ENCODE assay signal across 10 mouse cellular contexts in genomic region chr13:13436161-13436560, GRCm38 (mm10). TPM values are rescaled to one million over a fixed set of nuclear protein-coding genes. Genes with fewer than 3 reads are reported as not detected.
DNase-seq lines count a peak whose midpoint lies in the region; TF ChIP-seq lines count a peak whose summit lies in the region.
"Not testable (repeated sequence)": the region's sequence is repeated elsewhere in the genome, so short reads cannot be mapped to it uniquely, and the experiment has no call there.
"Had no signal": no experiment of that assay in that cellular context is flagged by ENCODE, and none has a peak within 500 bp of the region (broad histone marks: within the 10 kb centered on the region; RNA-seq: fewer than 3 reads in every experiment).

No protein-coding gene starts in this region.

- not testable (repeated sequence) for TF ChIP-seq POLR2A in heart, adult 2 months (IDR thresholded peaks at IDR 0.05; ENCODE audit: insufficient read depth, low read depth, low read length); kidney, adult 2 months (IDR thresholded peaks at IDR 0.05; ENCODE audit: low read depth, low read length)

- H3K4me1 ChIP-seq in heart, adult 2 months (ENCODE audit: control insufficient read depth, insufficient read depth, low read length); kidney, adult 2 months (ENCODE audit: control insufficient read depth, insufficient read depth, low read length): not testable (repeated sequence)

- H3K4me3 ChIP-seq in heart, adult 2 months; kidney, adult 2 months (ENCODE audit: insufficient read depth, low read depth, low read length): not testable (repeated sequence)

- H3K79me2 ChIP-seq in heart, adult 2 months (replicated peaks; ENCODE audit: control insufficient read depth, insufficient read depth, low read length), result not testable (repeated sequence)

- not testable (repeated sequence) for TF ChIP-seq CTCF in heart, adult 2 months (IDR thresholded peaks at IDR 0.05); kidney, adult 2 months (conservative IDR thresholded peaks at IDR 0.05; ENCODE audit: insufficient read depth, insufficient read length, low read depth, low read length)

- H3K27ac ChIP-seq in heart, adult 2 months; kidney, adult 2 months (ENCODE audit: insufficient read depth, low read depth, low read length): not testable (repeated sequence)

- DNase-seq in adrenal gland, postnatal 10 days, result peak; percentile 32
- DNase-seq in adrenal gland, postnatal 36 days, result peak; percentile 32 to 64
- DNase-seq in heart, adult 2 months, result peak; percentile 52 to 57
- DNase-seq in heart, postnatal 4 days, result peak; percentile 24
- DNase-seq in kidney, adult 2 months, result peak; percentile 69
- peak; percentile 71 for DNase-seq in kidney, postnatal 10 days
- DNase-seq in kidney, postnatal 36 days, result peak; percentile 45 to 73
- DNase-seq in lung, postnatal 36 days, result peak; percentile 20

- not testable (repeated sequence) for H3K9ac ChIP-seq in heart, adult 2 months (ENCODE audit: low read depth, low read length)

- TF ChIP-seq EP300 in heart, adult 2 months (IDR thresholded peaks at IDR 0.05; ENCODE audit: insufficient read depth, low read depth, low read length), result not testable (repeated sequence)

- not testable (repeated sequence) for H3K36me3 ChIP-seq in heart, adult 2 months (ENCODE audit: control insufficient read depth, insufficient read depth, low read length); kidney, adult 2 months (ENCODE audit: control insufficient read depth, insufficient read depth, low read length)

- intact Hi-C loops in heart, adult 2 months (cut with DNase I), result not testable (repeated sequence)

- 58% methylated on average over 5 of the region's 7 CpGs for WGBS in heart, adult 2 months
- whole genome bisulfite sequencing in kidney, adult 2 months, result 48% methylated on average over 5 of the region's 7 CpGs

- not testable (repeated sequence) for H3K27me3 ChIP-seq in heart, adult 2 months (ENCODE audit: control insufficient read depth, insufficient read depth, low read length); kidney, adult 2 months (replicated peaks; ENCODE audit: control insufficient read depth, insufficient read depth, low read length)

RNA-seq across cellular contexts. Expression of gene Nid1, which starts 1.2 kb away (rescaled TPM):
- total RNA-seq in adrenal gland, postnatal 10 days (2021), result 100 to 1,000 TPM; 148 to 150 TPM
- total RNA-seq in adrenal gland, postnatal 36 days (2021), result 100 to 1,000 TPM in 1 of 2 experiments, 10 to 100 TPM in 1; 73.4 to 113 TPM
- 10 to 100 TPM; 55.5 to 59.9 TPM for total RNA-seq in heart, adult 2 months (2021)
- 62.5 and 99.5 TPM in 2 replicates for polyA plus RNA-seq in heart, adult 2 months (2012; rRNA removed)
- total RNA-seq in heart, postnatal 4 days (2021), result 100 to 1,000 TPM; 162 to 168 TPM
- polyA plus RNA-seq in kidney, adult 2 months (2012; rRNA removed), result 64.6 and 67.6 TPM in 2 replicates
- total RNA-seq: common myeloid progenitor, adult 5-6 weeks; MEL had no signal

RNA-seq across cellular contexts. Expression of gene Gpr137b, which starts 42.3 kb away (rescaled TPM):
- total RNA-seq in adrenal gland, postnatal 10 days (2021), result 10 to 100 TPM; 20.5 to 25.1 TPM
- total RNA-seq in adrenal gland, postnatal 36 days (2021), result 10 to 100 TPM; 35.1 to 48.7 TPM
- total RNA-seq in heart, adult 2 months (2021), result 1 to 10 TPM; 6.1 to 8.6 TPM
- 25.2 and 32.9 TPM in 2 replicates for polyA plus RNA-seq in heart, adult 2 months (2012; rRNA removed)
- 1 to 10 TPM; 9.0 to 9.4 TPM for total RNA-seq in heart, postnatal 4 days (2021)
- 283 and 302 TPM in 2 replicates for polyA plus RNA-seq in kidney, adult 2 months (2012; rRNA removed)

Comparison
In these comparisons a context has a peak if more than half of its experiments do, and no peak if none do; other contexts are left out.
1. DNase-seq: peak in every context shown above with its lines; median percentile 71 in kidney, postnatal 10 days; 69 in kidney, adult 2 months; 59 in kidney, postnatal 36 days; 54 in heart, adult 2 months; 48 in adrenal gland, postnatal 36 days; 32 in adrenal gland, postnatal 10 days; 24 in heart, postnatal 4 days; 20 in lung, postnatal 36 days.